Mouse (Mus musculus) limb, embryonic 12.5 days (tissue): ENCODE measurements around the gene Gipc1. TPM values are rescaled to one million over a fixed set of nuclear protein-coding genes. Genes with fewer than 3 reads are reported as not detected.
A peak's percentile ranks its signal among the peaks of the same experiment; 100 is the strongest.

Source experiments
- ATAC-seq: fragments of 200-750 bp; cut with Nextera tagmentation; 2 replicates; pipeline ENCODE4 v1.8.0; 2017; ENCODE audit warnings: low read depth, moderate TSS enrichment; ENCODE audit not compliant: insufficient number of reproducible peaks, insufficient read depth, low FRiP score, low TSS enrichment
- H3K27ac ChIP-seq: fragments of 300-500 bp; sonication (generic); 2 replicates; pipeline ENCODE4 v1.5.1; 2016; ENCODE audit warnings: mild to moderate bottlenecking, moderate library complexity
- H3K27me3 ChIP-seq: fragments of 300-500 bp; sonication (generic); 2 replicates; pipeline ENCODE4 v1.6.1; 2016; ENCODE audit warnings: mild to moderate bottlenecking, moderate library complexity
- H3K36me3 ChIP-seq: fragments of 300-500 bp; sonication (generic); 2 replicates; pipeline ENCODE4 v1.6.1; 2016; ENCODE audit warnings: mild to moderate bottlenecking, moderate library complexity
- H3K4me1 ChIP-seq: fragments of 300-500 bp; sonication (generic); replicated peaks from 2 replicates; pipeline ENCODE4 v1.6.1; 2016
- H3K4me2 ChIP-seq: fragments of 300-500 bp; sonication (generic); 2 replicates; pipeline ENCODE4 v1.6.1; 2016; ENCODE audit warnings: mild to moderate bottlenecking, moderate library complexity
- H3K4me3 ChIP-seq: fragments of 300-500 bp; sonication (generic); replicated peaks from 2 replicates; pipeline ENCODE4 v1.5.1; 2016; ENCODE audit warnings: mild to moderate bottlenecking
- H3K9ac ChIP-seq: fragments of 300-500 bp; sonication (generic); replicated peaks from 2 replicates; pipeline ENCODE4 v1.6.1; 2016; ENCODE audit warnings: mild to moderate bottlenecking, moderate library complexity
- H3K9me3 ChIP-seq: fragments of 300-500 bp; sonication (generic); 2 replicates; pipeline ENCODE4 v1.6.1; 2016; ENCODE audit warnings: mild to moderate bottlenecking, moderate library complexity
- WGBS: fragments of 180-500 bp; shearing (Covaris S2); methylation state at CpG from one replicate; pipeline ENCODE4 v1.1.7; 2016; 5-methylcytosine and 5-hydroxymethylcytosine counted together
- polyA plus RNA-seq: library from polyadenylated mRNA; unstranded; fragments of >200 nt; fragmentation: Nextera tagmentation; extraction: Ambion mirVana; gene quantifications from 2 replicates; pipeline ENCODE4 v1.2.1, GENCODE M21; 2016

The Gipc1 gene
- polyA plus RNA-seq, 1 experiment from 2014 or later, result 185 TPM

DNA sequence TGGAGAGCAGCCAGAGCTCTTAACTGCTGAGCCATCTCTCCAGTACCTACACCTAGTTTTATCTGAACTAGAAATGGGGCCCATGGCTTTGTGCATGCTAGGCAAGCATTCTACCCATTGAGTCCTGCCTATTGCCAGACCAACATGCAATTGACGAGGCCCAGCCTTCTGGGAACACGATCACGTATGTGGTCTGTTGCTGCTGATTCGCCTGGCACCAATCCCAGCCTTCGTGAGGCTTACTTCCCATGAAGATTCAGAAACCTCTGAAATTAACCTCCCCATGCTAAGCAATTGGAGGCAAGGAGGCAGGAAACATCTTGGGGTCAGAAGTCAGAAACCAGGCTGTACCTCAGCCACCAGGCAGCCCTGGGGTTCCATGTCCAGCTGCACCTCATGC, 28.1 kb downstream of the Gipc1 start:
- Histone ChIP-seq H3K4me2 (peak overlapping the region; percentile 35), H3K27ac (peak overlapping the region; percentile 88), H3K27me3 (no peaks in the 10 kb centered on the region), H3K9me3 (no peaks in the 10 kb centered on the region), H3K36me3 (peaks cover 86% of the 10 kb centered on the region), H3K4me3 (no peak overlapping the region), H3K4me1 (peaks cover 18% of the 10 kb centered on the region), H3K9ac (no peak overlapping the region)
- WGBS, result 58% methylated on average over 5 of the region's 5 CpGs
- no peak for ATAC-seq

GRCm38 (mm10) chr8:83681099-83681498, 28.6 kb downstream of the Gipc1 start:
- peaks cover 86% of the 10 kb centered on the region for H3K36me3 ChIP-seq
- H3K27me3 ChIP-seq, result no peaks in the 10 kb centered on the region
- no peak overlapping the region for H3K9ac ChIP-seq
- 12% methylated on average over 6 of the region's 6 CpGs for WGBS
- H3K27ac ChIP-seq, result peak overlapping the region; percentile 88
- no peak overlapping the region for H3K4me3 ChIP-seq
- H3K4me1 ChIP-seq, result peaks cover 18% of the 10 kb centered on the region
- peak overlapping the region; percentile 35 for H3K4me2 ChIP-seq
- no peaks in the 10 kb centered on the region for H3K9me3 ChIP-seq
- no peak for ATAC-seq

GRCm38 (mm10) chr8:83684517-83684916, 32.0 kb downstream of the Gipc1 start:
- Histone ChIP-seq H3K4me2 (no peak overlapping the region), H3K4me1 (peaks cover 18% of the 10 kb centered on the region), H3K4me3 (no peak overlapping the region), H3K27me3 (no peaks in the 10 kb centered on the region), H3K27ac (no peak overlapping the region), H3K9ac (no peak overlapping the region), H3K9me3 (no peaks in the 10 kb centered on the region), H3K36me3 (peaks cover 72% of the 10 kb centered on the region)
- no peak for ATAC-seq
- 94% methylated on average over 9 of the region's 9 CpGs for WGBS

GRCm38 (mm10) chr8:83689264-83689663, 36.8 kb downstream of the Gipc1 start:
- peaks cover 69% of the 10 kb centered on the region for H3K36me3 ChIP-seq

DNA sequence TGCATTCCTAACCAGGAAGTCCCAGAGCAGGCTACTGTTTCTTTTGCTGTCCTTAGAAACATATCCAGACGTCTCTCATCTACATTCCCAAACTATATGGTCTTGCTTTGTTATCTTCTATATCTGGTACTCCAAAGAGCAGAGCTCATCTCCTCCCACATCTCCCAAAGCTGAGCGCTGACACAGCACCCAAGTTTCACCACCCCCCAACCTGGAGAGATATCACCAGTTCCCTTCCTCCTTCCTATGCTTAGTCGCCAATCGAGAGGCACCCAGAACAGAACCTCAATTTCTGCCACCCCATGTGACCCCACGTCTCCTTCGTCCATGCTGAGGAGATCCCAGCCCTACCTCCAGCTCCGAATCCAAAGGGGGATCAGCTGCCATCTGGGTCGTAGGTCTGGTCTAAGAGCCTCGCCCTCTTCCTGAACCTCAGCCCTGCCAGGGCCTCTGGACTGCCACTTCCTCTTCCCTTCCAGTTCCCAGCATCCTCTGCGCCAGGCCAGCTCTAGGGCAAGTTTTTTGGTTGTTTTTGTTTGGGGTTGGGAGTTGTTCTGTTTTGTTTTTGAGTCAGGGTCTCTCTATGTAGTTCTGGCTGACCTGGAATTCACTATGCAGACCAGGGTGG, 41.2 kb downstream of the Gipc1 start:
- Histone ChIP-seq H3K4me3 (no peak overlapping the region), H3K4me2 (no peak overlapping the region), H3K27me3 (no peaks in the 10 kb centered on the region), H3K9me3 (no peaks in the 10 kb centered on the region), H3K27ac (no peak overlapping the region), H3K4me1 (peaks cover 14% of the 10 kb centered on the region), H3K9ac (no peak overlapping the region), H3K36me3 (peaks cover 34% of the 10 kb centered on the region)
- WGBS, result 76% methylated on average over 10 of the region's 10 CpGs
- no peak for ATAC-seq

More at GRCm38 (mm10) chr8:83689264-83689663, 36.8 kb downstream of the Gipc1 start:
- no peak overlapping the region for H3K27ac ChIP-seq
- no peak overlapping the region for H3K4me2 ChIP-seq
- H3K9ac ChIP-seq, result no peak overlapping the region
- H3K27me3 ChIP-seq, result no peaks in the 10 kb centered on the region
- no peak overlapping the region for H3K4me3 ChIP-seq
- 88% methylated on average over 6 of the region's 6 CpGs for WGBS
- no peaks in the 10 kb centered on the region for H3K9me3 ChIP-seq
- H3K4me1 ChIP-seq, result no peaks in the 10 kb centered on the region
- no peak for ATAC-seq

- H3K36me3 ChIP-seq, result peaks cover 32% of the 10 kb centered on the region
- H3K9ac ChIP-seq, result no peak overlapping the region
- WGBS, result 84% methylated on average over 11 of the region's 11 CpGs
- H3K4me1 ChIP-seq, result peaks cover 15% of the 10 kb centered on the region
- H3K4me2 ChIP-seq, result no peak overlapping the region
- no peaks in the 10 kb centered on the region for H3K27me3 ChIP-seq
- ATAC-seq, result no peak
- H3K9me3 ChIP-seq, result no peaks in the 10 kb centered on the region
- H3K27ac ChIP-seq, result no peak overlapping the region
- no peak overlapping the region for H3K4me3 ChIP-seq
Observed at GRCm38 (mm10) chr8:83694369-83695160, 42.1 kb downstream of the Gipc1 start.

- Histone ChIP-seq H3K9ac (no peak overlapping the region), H3K27me3 (no peaks in the 10 kb centered on the region), H3K9me3 (no peaks in the 10 kb centered on the region), H3K4me2 (no peak overlapping the region), H3K4me1 (peaks cover 24% of the 10 kb centered on the region), H3K36me3 (peaks cover 23% of the 10 kb centered on the region), H3K4me3 (no peak overlapping the region), H3K27ac (no peak overlapping the region)
- WGBS, result 81% methylated on average over 15 of the region's 17 CpGs
- no peak for ATAC-seq
Observed at GRCm38 (mm10) chr8:83695351-83696106, 43.1 kb downstream of the Gipc1 start.

DNA sequence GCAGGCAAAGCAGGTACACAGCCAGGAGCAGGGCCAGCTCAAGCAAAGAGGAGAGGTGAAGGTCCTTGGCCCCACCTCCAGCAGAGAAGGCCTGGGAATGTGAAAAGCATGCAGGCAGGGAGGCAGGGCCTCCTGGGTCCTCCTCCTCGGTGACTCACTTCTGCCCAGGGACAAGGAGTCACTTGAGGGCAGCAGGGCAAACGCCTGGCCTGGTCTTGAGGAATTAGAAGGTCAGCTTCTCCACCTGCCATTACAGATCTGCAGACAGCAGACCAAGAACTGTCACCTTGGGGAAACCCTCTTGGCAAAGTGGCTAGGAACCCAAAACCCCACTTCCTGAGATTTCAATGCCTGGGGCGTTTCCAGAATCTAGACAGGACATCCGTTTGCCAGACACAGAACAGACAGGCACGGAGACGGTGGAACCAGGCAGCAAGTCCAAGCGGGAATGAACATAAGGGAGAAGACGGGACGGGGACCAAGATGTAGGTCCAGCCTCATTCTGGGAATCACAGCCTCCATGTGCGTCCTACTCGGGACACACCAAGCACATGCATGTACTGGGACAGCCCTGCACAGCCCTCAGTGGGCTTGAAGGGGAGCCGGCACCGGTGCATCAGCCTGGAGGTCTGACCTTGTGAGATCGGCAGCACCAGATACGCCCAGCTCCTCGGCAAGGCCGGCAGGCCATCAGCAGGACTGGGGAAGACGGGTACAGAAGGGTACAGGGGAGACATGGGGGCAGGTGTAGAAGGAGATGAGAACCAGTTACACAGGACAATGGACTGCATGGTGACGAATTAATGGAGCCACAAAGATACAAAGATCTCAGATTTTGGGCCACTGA, 45.1 kb downstream of the Gipc1 start:
- no peak for ATAC-seq
- Histone ChIP-seq H3K27me3 (no peaks in the 10 kb centered on the region), H3K36me3 (peaks cover 2% of the 10 kb centered on the region), H3K4me1 (peaks cover 24% of the 10 kb centered on the region), H3K9me3 (0 out of 2 replicates have a peak, but pooled peaks cover 4% of the 10 kb centered on the region), H3K4me3 (peak overlapping the region; percentile 85), H3K27ac (peak overlapping the region; percentile 45; the same call in 1 of the 2 replicates), H3K4me2 (peak overlapping the region; percentile 95), H3K9ac (peak overlapping the region; percentile 94)
- WGBS, result 52% methylated on average over 19 of the region's 19 CpGs

GRCm38 (mm10) chr8:83698291-83698660, 45.8 kb downstream of the Gipc1 start:
- Histone ChIP-seq H3K27ac (no peak overlapping the region), H3K36me3 (no peaks in the 10 kb centered on the region), H3K9ac (peak overlapping the region; percentile 94), H3K27me3 (no peaks in the 10 kb centered on the region), H3K4me3 (peak overlapping the region; percentile 85), H3K9me3 (0 out of 2 replicates have a peak, but pooled peaks cover 4% of the 10 kb centered on the region), H3K4me1 (peaks cover 24% of the 10 kb centered on the region), H3K4me2 (peak overlapping the region; percentile 95)
- 4% methylated on average over 15 of the region's 15 CpGs for WGBS
- peak; percentile 18; the same call in 1 of the 2 replicates for ATAC-seq

GRCm38 (mm10) chr8:83698661-83699453, 46.4 kb downstream of the Gipc1 start, which contains the start of gene Pkn1:
Gene Pkn1, minus strand, starts transcription at chr8:83699179.
- peak within 1 kb of the TSS; percentile 94 for H3K9ac ChIP-seq
- H3K4me2 ChIP-seq, result peak within 1 kb of the TSS; percentile 95
- H3K27me3 ChIP-seq, result no peaks in the 10 kb centered on the region
- no peaks in the 10 kb centered on the region for H3K36me3 ChIP-seq
- H3K9me3 ChIP-seq, result 0 out of 2 replicates have a peak, but pooled peaks cover 4% of the 10 kb centered on the region
- WGBS, result under 1% methylated on average over 78 of the region's 85 CpGs
- peak within 1 kb of the TSS; percentile 87 for H3K27ac ChIP-seq
- peaks cover 24% of the 10 kb centered on the region for H3K4me1 ChIP-seq
- peak; percentile 70 for ATAC-seq
- H3K4me3 ChIP-seq, result peak within 1 kb of the TSS; percentile 85
